Mouse (Mus musculus) lung, adult 2 months (tissue): ENCODE results near the gene Dusp2.

Experiments
- CTCF ChIP-seq: fragments of 200-500 bp; IDR thresholded peaks from 2 replicates; pipeline ENCODE4 v1.5.1; 2011; ENCODE audit warnings: mild to moderate bottlenecking, low read length, control low read depth; ENCODE audit not compliant: insufficient read depth
- POLR2A ChIP-seq: fragments of 200-500 bp; IDR thresholded peaks from 2 replicates; pipeline ENCODE4 v1.6.1; 2011; ENCODE audit warnings: low read depth, mild to moderate bottlenecking, control low read depth, low read length, borderline replicate concordance; ENCODE audit errors: extremely low read depth

DNA sequence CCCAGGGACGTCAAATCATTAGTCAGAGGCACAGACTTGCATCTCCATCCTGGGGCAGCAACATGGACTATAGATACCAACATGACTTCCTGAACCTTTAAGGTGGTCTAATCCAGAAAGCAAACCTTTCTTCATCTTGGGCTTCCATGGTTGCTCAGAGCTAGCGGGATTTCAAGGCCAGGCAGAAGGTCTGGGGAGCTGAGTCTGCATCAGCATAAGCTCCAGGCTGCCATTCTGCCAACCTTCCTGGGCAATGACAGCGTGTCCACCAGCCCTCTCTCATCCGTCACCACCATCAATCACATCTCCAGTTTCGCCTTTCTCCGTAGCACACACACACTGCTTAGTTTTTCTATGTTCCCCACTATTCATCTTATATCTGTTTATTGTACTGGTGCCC is 3.3 kb downstream of the Dusp2 start:
- TF ChIP-seq POLR2A (no peak), CTCF (no peak)
